Mouse (Mus musculus) olfactory bulb, adult 2 months (tissue): ENCODE measurements around the gene Pcdh15.

Source experiments
- CTCF ChIP-seq: fragments of 200-500 bp; IDR thresholded peaks from 2 replicates; pipeline ENCODE4 v1.5.1; 2012; ENCODE audit warnings: low read depth, mild to moderate bottlenecking, low read length, moderate library complexity; ENCODE audit not compliant: insufficient read depth
- POLR2A ChIP-seq: fragments of 200-500 bp; IDR thresholded peaks from 2 replicates; pipeline ENCODE4 v1.6.1; 2012; ENCODE audit warnings: mild to moderate bottlenecking, low read depth, low read length, moderate library complexity; ENCODE audit not compliant: insufficient read depth

- TF ChIP-seq POLR2A (no peak), CTCF (no peak)
Observed at GRCm38 (mm10) chr10:73384003-73384402, 284.9 kb downstream of the Pcdh15 start.
